Mouse (Mus musculus) neural tube, embryonic 11.5 days (tissue): ENCODE data around the gene Sp1. TPM values are rescaled to one million over a fixed set of nuclear protein-coding genes. Genes with fewer than 3 reads are reported as not detected.
A peak's percentile ranks its signal among the peaks of the same experiment; 100 is the strongest.

ENCODE experiments used
- ATAC-seq: fragments of 200-750 bp; cut with Nextera tagmentation; 2 replicates; pipeline ENCODE4 v1.8.0; 2017; ENCODE audit warnings: moderate number of reproducible peaks, mild to moderate bottlenecking, moderate TSS enrichment, moderate library complexity; ENCODE audit not compliant: insufficient read depth, low FRiP score, low TSS enrichment
- DNase-seq: peaks from one replicate; pipeline ENCODE4 v3.0.0-alpha.2; 2015; ENCODE audit warnings: low spot score
- H3K27ac ChIP-seq: fragments of 300-500 bp; sonication (generic); 2 replicates; pipeline ENCODE4 v1.5.1; 2014; ENCODE audit warnings: low read depth, mild to moderate bottlenecking, low read length
- H3K27me3 ChIP-seq: fragments of 300-500 bp; sonication (generic); 2 replicates; pipeline ENCODE4 v1.6.1; 2014; ENCODE audit warnings: mild to moderate bottlenecking, low read length, mixed read lengths; ENCODE audit not compliant: control insufficient read depth, insufficient read depth
- H3K36me3 ChIP-seq: fragments of 300-500 bp; sonication (generic); 2 replicates; pipeline ENCODE4 v1.6.1; 2014; ENCODE audit warnings: mild to moderate bottlenecking, low read length, moderate library complexity, mixed read lengths; ENCODE audit not compliant: control insufficient read depth, insufficient read depth
- H3K4me1 ChIP-seq: fragments of 300-500 bp; sonication (generic); 2 replicates; pipeline ENCODE4 v1.6.1; 2014; ENCODE audit warnings: low read length, mixed read lengths; ENCODE audit not compliant: control insufficient read depth, insufficient read depth
- H3K4me2 ChIP-seq: fragments of 300-500 bp; sonication (generic); 2 replicates; pipeline ENCODE4 v1.6.1; 2014; ENCODE audit warnings: low read depth, mild to moderate bottlenecking, moderate library complexity
- H3K4me3 ChIP-seq: fragments of 300-500 bp; sonication (generic); 2 replicates; pipeline ENCODE4 v1.5.1; 2014; ENCODE audit warnings: low read depth, low read length
- H3K9ac ChIP-seq: fragments of 300-500 bp; sonication (generic); 2 replicates; pipeline ENCODE4 v1.6.1; 2014; ENCODE audit warnings: mild to moderate bottlenecking, low read length
- H3K9me3 ChIP-seq: fragments of 300-500 bp; sonication (generic); 2 replicates; pipeline ENCODE4 v1.6.1; 2016; ENCODE audit warnings: low read length; ENCODE audit not compliant: control insufficient read depth
- WGBS: fragments of 180-500 bp; shearing (Covaris S2); extraction: QIAGEN DNeasy Blood & Tissue Kit; methylation state at CpG from one replicate; pipeline ENCODE4 v1.1.7; 2014; 5-methylcytosine and 5-hydroxymethylcytosine counted together
- polyA plus RNA-seq: library from polyadenylated mRNA; unstranded; fragments of >200 nt; fragmentation: Nextera tagmentation; extraction: Ambion mirVana; gene quantifications from 2 replicates; pipeline ENCODE4 v1.2.1, GENCODE M21; 2014

The Sp1 gene
- polyA plus RNA-seq, 1 experiment from 2014 or later = 11.1 TPM

DNA sequence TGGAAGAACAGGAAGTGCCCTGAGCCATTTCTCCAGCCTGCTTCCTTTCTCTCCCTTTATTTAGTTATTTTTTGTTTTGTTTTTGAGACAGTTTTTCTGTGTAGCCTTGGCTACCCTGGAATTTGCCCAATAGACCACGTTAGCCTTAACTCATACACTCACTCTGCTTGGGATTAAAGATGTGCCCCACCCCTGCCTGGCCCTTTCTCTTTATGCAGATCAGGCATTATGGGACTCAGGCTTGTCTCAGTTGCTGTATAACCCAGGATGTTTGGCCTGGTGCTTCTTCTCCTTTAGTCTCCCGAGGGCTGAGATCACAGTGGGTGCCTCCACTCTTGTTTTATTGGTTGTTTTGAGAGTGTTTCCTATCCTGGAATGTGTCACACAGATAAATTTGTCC is 13.4 kb upstream of the Sp1 start:
- no peak for DNase-seq
- H3K9ac ChIP-seq = no peak overlapping the region
- no peak overlapping the region for H3K4me3 ChIP-seq
- no peaks in the 10 kb centered on the region for H3K36me3 ChIP-seq
- no peaks in the 10 kb centered on the region for H3K9me3 ChIP-seq
- no peak for ATAC-seq
- no peaks in the 10 kb centered on the region for H3K4me1 ChIP-seq
- no peak overlapping the region for H3K4me2 ChIP-seq
- H3K27ac ChIP-seq = no peak overlapping the region
- H3K27me3 ChIP-seq = no peaks in the 10 kb centered on the region
- WGBS = 61% methylated on average over 2 of the region's 2 CpGs

DNA sequence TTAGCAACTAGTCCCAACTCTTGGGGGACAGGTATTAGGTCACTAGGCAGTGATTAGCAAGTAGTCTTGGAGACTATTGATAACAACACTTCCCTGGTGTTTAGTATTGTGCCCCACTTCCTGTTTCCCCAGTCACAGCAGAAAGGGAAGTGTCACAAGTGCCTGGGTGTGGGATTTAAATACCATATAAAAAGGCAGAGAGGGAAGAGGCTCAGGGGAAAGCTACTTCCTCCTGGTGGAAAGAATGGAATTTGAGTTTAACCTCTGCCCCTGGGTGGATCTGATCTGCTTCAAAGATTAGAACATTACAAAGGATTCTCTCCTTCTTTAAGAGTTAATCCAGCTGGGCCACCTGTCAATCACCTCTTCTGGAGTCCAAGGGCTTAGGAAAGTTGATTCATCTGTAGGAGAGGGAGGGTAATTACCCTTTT is 12.3 kb upstream of the Sp1 start:
- no peak overlapping the region for H3K4me3 ChIP-seq
- ATAC-seq (no peak), DNase-seq (no peak)
- no peaks in the 10 kb centered on the region for H3K9me3 ChIP-seq
- H3K27ac ChIP-seq = no peak overlapping the region
- no peak overlapping the region for H3K4me2 ChIP-seq
- no peaks in the 10 kb centered on the region for H3K4me1 ChIP-seq
- no peaks in the 10 kb centered on the region for H3K27me3 ChIP-seq
- H3K36me3 ChIP-seq = no peaks in the 10 kb centered on the region
- H3K9ac ChIP-seq = no peak overlapping the region

DNA sequence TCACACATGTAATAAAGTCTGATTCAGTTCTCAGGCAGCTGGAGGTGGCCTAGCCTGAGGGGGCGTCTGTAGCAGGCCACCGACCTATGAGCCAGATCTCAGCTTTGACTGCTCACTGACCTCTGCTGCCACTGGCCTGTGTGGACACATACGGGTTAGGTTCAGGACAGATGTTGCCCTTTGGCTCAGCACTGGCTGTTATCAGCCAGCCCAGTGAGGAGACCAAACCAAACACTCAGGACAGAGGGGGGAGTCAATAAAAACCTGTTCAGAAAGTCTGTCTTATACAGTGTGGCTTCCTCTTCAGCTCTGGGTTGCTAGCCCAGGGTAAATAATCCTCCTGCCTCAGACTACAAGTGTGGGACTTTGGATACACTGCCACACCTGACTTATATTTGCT is 10.9 kb upstream of the Sp1 start:
- H3K36me3 ChIP-seq = no peaks in the 10 kb centered on the region
- DNase-seq = no peak
- H3K4me3 ChIP-seq = no peak overlapping the region
- H3K9me3 ChIP-seq = no peaks in the 10 kb centered on the region
- no peak overlapping the region for H3K27ac ChIP-seq
- ATAC-seq = no peak
- peaks cover 5% of the 10 kb centered on the region for H3K4me1 ChIP-seq
- no peak overlapping the region for H3K4me2 ChIP-seq
- H3K27me3 ChIP-seq = no peaks in the 10 kb centered on the region
- WGBS = 29% methylated on average over 3 of the region's 3 CpGs
- no peak overlapping the region for H3K9ac ChIP-seq

DNA sequence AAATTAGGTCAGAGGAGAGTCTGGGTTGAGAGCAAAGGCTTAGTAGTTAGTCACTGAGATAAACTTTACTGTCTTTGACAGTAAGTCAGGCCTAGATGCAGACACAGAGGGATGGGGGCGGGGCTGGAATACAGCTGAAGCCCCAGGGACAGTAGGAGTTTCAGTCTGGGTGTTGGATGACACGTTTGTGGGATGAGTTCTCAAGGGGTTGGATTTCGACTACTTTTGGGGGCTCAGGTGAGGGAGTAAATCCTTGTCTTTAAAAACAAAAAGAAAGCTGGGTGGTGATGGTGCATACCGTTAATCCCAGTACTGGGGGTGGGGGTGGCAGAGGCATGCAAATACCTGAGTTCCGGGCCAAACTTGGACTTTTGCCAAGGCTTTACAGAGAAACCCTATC is 7.3 kb upstream of the Sp1 start:
- no peak overlapping the region for H3K4me2 ChIP-seq
- 19% methylated on average over 5 of the region's 5 CpGs for WGBS
- no peak overlapping the region for H3K4me3 ChIP-seq

DNA sequence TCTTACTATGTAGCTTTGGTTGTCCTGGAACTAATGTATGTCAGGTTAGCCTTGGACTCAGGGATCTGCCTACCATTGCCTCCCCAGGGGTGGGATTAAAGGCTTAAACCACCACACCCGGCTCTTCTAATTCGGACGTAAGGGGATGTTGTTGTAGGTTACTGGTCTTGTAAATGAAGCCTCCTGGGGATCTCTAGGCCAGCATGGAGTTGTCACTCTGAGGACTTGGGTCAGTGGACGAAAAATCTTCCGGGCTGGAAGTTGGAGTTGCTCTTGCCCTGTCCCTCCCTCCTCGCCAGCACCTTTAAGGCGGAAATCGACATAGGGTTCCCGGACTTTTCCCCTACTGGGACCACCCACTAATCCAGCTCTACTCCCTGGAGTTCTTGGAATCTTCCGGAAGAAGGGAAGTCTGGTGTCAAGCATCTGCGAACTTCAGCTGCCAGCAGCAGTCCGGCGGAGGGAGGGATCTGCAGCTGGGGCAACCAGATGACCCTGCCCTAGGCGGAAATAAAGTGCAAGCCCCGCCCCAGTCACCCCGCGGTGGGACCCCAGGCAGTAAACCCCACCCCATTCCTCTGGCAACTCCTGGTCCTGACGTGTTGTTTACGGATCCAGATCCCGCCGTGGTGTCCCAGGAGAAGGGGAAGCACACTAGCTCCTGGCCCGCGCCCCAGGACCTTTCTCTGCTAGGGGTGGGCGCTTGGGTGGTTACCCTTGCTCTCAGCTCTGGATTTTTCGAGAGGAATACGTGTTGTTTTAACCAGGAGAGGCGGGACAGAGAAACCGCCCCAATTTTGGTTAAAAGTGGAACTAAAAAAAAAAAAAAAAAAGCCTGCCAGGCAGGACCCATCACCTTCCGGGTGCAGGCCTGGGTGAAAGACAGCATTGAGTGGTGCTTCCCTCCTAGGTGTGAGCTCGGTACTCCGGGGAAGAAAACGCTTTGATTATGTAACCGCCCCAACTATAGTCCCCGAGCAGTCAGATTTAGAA is 6.4 kb upstream of the Sp1 start:
- Histone ChIP-seq H3K9me3 (no peaks in the 10 kb centered on the region), H3K27ac (0 out of 2 replicates have a peak overlapping the region, but pooled peaks have one; percentile 50)

More for the DNA sequence above, 7.3 kb upstream of the Sp1 start:
- Histone ChIP-seq H3K27me3 (no peaks in the 10 kb centered on the region), H3K36me3 (no peaks in the 10 kb centered on the region), H3K27ac (no peak overlapping the region), H3K4me1 (peaks cover 5% of the 10 kb centered on the region), H3K9ac (no peak overlapping the region), H3K9me3 (no peaks in the 10 kb centered on the region)
- ATAC-seq (no peak), DNase-seq (no peak)

DNA sequence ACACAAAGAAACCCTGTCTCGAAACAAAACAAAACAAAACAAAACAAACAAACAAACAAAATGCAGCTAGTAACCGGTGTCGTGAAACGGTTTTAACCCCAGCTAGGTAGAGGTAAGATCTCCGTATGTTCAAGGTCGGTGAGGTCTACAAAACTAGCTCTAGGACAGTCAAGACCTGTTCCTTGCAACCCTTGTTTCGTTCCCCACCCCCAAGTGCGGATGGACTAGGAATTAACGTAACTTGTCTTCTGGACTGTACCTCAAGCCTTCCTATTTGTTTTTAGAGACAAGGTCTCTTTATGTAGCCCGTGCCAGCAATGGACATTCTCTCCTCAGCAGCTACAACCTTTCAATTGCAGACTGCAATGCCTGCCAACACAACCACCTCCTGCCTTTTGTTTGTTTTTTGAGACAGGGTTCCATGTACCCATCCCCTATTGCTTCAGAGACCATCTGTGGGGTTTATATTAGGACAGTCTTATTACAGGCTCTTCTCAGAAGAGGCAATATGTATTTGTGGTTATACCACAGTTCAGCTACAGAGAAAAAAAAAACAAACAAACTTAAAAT is 5.4 kb upstream of the Sp1 start:
- no peak overlapping the region for H3K27ac ChIP-seq
- 81% methylated on average over 10 of the region's 10 CpGs for WGBS

More for the DNA sequence above, 6.4 kb upstream of the Sp1 start:
- peak overlapping the region; percentile 35 for H3K4me3 ChIP-seq
- 4% methylated on average over 34 of the region's 34 CpGs for WGBS
- H3K4me2 ChIP-seq = peak overlapping the region; percentile 74
- H3K4me1 ChIP-seq = peaks cover 5% of the 10 kb centered on the region
- H3K27me3 ChIP-seq = no peaks in the 10 kb centered on the region
- ATAC-seq = peak; percentile 55; the same call in 1 of the 2 replicates
- peak; percentile 81 for DNase-seq
- H3K36me3 ChIP-seq = no peaks in the 10 kb centered on the region
- peak overlapping the region; percentile 69 for H3K9ac ChIP-seq

DNA sequence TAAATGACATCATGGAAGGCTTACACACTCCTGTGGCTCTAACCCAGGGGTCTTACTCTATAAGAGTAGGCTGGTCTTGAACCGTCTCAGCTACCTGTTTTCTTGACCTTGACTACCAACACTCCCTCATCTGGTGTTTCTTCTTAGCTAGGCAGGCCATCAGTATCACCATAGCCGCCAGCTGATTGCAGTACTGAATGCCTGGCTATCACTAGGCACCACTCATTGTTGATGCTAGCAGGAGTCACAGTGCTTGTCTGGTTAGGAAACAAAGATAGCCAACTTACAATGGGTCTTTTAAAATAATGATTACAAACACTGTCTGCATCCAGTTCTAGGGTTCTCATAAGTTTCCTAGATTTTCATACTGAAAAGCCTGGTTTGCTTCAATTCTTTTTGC is 4.7 kb upstream of the Sp1 start:
- Histone ChIP-seq H3K9me3 (no peaks in the 10 kb centered on the region), H3K27me3 (no peaks in the 10 kb centered on the region), H3K4me1 (peaks cover 5% of the 10 kb centered on the region), H3K4me2 (no peak overlapping the region), H3K27ac (no peak overlapping the region), H3K9ac (no peak overlapping the region), H3K36me3 (no peaks in the 10 kb centered on the region), H3K4me3 (no peak overlapping the region)
- ATAC-seq (no peak), DNase-seq (no peak)
- 85% methylated on average over 2 of the region's 2 CpGs for WGBS

More for the DNA sequence above, 5.4 kb upstream of the Sp1 start:
- H3K9me3 ChIP-seq = no peaks in the 10 kb centered on the region
- H3K36me3 ChIP-seq = no peaks in the 10 kb centered on the region
- H3K9ac ChIP-seq = no peak overlapping the region
- DNase-seq (no peak), ATAC-seq (no peak)
- no peak overlapping the region for H3K4me2 ChIP-seq
- H3K27me3 ChIP-seq = no peaks in the 10 kb centered on the region
- H3K4me1 ChIP-seq = peaks cover 5% of the 10 kb centered on the region
- H3K4me3 ChIP-seq = no peak overlapping the region

DNA sequence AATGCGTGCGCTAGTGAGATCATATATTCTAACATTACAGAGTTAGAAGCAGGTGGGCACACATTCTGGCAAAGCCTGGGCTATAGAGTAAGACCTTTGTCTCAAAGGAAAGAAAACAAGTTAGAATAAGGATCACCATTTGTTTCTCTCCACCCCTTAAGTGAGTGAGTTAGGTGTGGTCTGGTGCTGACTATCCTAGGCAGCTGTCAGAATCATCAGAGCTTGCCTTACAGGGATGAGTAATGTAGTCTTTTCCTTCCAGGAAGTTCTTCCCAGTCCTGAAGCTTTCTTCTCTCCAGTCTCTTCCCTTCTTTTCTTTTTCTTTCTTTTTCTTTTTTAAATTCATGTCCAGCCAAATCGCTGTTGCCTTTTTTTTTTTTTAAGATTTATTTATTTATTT is 3.7 kb upstream of the Sp1 start:
- ATAC-seq = no peak
- no peak for DNase-seq
- Histone ChIP-seq H3K27me3 (no peaks in the 10 kb centered on the region), H3K27ac (no peak overlapping the region), H3K9me3 (no peaks in the 10 kb centered on the region), H3K36me3 (no peaks in the 10 kb centered on the region), H3K4me2 (no peak overlapping the region), H3K9ac (no peak overlapping the region), H3K4me3 (no peak overlapping the region), H3K4me1 (peaks cover 5% of the 10 kb centered on the region)
- 95% methylated on average over 3 of the region's 3 CpGs for WGBS
